Mouse (Mus musculus) heart, embryonic 12.5 days (tissue): ENCODE results near the gene Fcgr3. TPM values are rescaled to one million over a fixed set of nuclear protein-coding genes. Genes with fewer than 3 reads are reported as not detected.

Source experiments
- ATAC-seq: fragments of 200-750 bp; cut with Nextera tagmentation; 2 replicates; pipeline ENCODE4 v1.8.0; 2017; ENCODE audit warnings: moderate TSS enrichment, moderate library complexity; ENCODE audit not compliant: insufficient number of reproducible peaks, low FRiP score
- H3K27ac ChIP-seq: fragments of 300-500 bp; sonication (generic); 2 replicates; pipeline ENCODE4 v1.5.1; 2016; ENCODE audit warnings: mild to moderate bottlenecking, moderate library complexity; ENCODE audit not compliant: poor library complexity, severe bottlenecking
- H3K27me3 ChIP-seq: fragments of 300-500 bp; sonication (generic); replicated peaks from 2 replicates; pipeline ENCODE4 v1.6.1; 2016; ENCODE audit warnings: mild to moderate bottlenecking, moderate library complexity
- H3K36me3 ChIP-seq: fragments of 300-500 bp; sonication (generic); 2 replicates; pipeline ENCODE4 v1.6.1; 2016; ENCODE audit warnings: mild to moderate bottlenecking, moderate library complexity
- H3K4me1 ChIP-seq: fragments of 300-500 bp; sonication (generic); replicated peaks from 2 replicates; pipeline ENCODE4 v1.6.1; 2016; ENCODE audit warnings: mild to moderate bottlenecking
- H3K4me2 ChIP-seq: fragments of 300-500 bp; sonication (generic); 2 replicates; pipeline ENCODE4 v1.6.1; 2016; ENCODE audit warnings: mild to moderate bottlenecking, moderate library complexity
- H3K4me3 ChIP-seq: fragments of 300-500 bp; sonication (generic); 2 replicates; pipeline ENCODE4 v1.5.1; 2016; ENCODE audit warnings: mild to moderate bottlenecking
- H3K9ac ChIP-seq: fragments of 300-500 bp; sonication (generic); 2 replicates; pipeline ENCODE4 v1.6.1; 2016; ENCODE audit warnings: mild to moderate bottlenecking, moderate library complexity
- H3K9me3 ChIP-seq: fragments of 300-500 bp; sonication (generic); replicated peaks from 2 replicates; pipeline ENCODE4 v1.6.1; 2016; ENCODE audit warnings: mild to moderate bottlenecking, moderate library complexity
- WGBS: fragments of 180-500 bp; shearing (Covaris S2); methylation state at CpG from one replicate; pipeline ENCODE4 v1.1.7; 2016; 5-methylcytosine and 5-hydroxymethylcytosine counted together
- microRNA-seq: library from miRNA; unstranded; fragments of <30 nt; microRNA quantifications from one replicate; pipeline ENCODE4, GENCODE M21; 2017
- polyA plus RNA-seq: library from polyadenylated mRNA; unstranded; fragments of >200 nt; fragmentation: Nextera tagmentation; extraction: Ambion mirVana; gene quantifications from 2 replicates; pipeline ENCODE4 v1.2.1, GENCODE M21; 2016

Fcgr3 gene
- polyA plus RNA-seq, 1 experiment from 2014 or later: 3.8 TPM

GRCm38 (mm10) chr1:171005586-171005985, 59.1 kb downstream of the Fcgr3 start:
- Histone ChIP-seq H3K9ac (no peak overlapping the region), H3K4me3 (no peak overlapping the region), H3K9me3 (peaks cover 9% of the 10 kb centered on the region; the same call in 1 of the 2 replicates), H3K4me1 (no peaks in the 10 kb centered on the region), H3K36me3 (no peaks in the 10 kb centered on the region), H3K27me3 (no peaks in the 10 kb centered on the region; the same call in 1 of the 2 replicates), H3K4me2 (no peak overlapping the region), H3K27ac (no peak overlapping the region)
- no peak for ATAC-seq

DNA sequence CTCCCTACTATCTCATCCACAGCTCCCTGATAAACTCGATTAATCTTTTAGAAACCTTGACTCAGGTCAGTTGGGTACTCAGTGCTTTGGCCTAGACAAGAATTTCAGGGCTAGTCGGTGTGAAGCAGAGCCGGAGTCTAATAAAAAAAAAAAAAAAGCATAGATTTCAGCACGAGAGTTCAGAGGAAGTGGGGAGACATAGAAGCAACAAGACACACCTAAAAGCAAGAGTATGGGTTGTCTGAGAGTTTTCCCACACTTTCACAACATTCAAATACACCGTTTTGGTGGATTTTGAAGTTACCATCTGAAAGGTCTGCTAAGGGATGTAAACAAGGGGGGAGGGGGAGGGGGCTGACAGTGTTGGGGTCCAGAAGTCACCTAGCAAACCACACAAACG, 59.7 kb downstream of the Fcgr3 start:
- Histone ChIP-seq H3K4me2 (no peak overlapping the region), H3K9me3 (peaks cover 9% of the 10 kb centered on the region; the same call in 1 of the 2 replicates), H3K27me3 (no peaks in the 10 kb centered on the region; the same call in 1 of the 2 replicates), H3K4me1 (no peaks in the 10 kb centered on the region), H3K4me3 (no peak overlapping the region), H3K27ac (no peak overlapping the region), H3K9ac (no peak overlapping the region), H3K36me3 (no peaks in the 10 kb centered on the region)
- WGBS: 64% methylated on average over 6 of the region's 6 CpGs
- ATAC-seq: no peak

Small RNAs within 50 kb of the gene (microRNA-seq; reads per million reads assigned to microRNA genes)
- gene Gm27552 (not detected), gene Gm27844 (not detected), gene Mir6546 (10.4 reads per million, percentile 24 among the genes with 10 or more reads in this experiment)

Other genes starting within 250 kb of the Fcgr3 start
- 15.0 and 16.7 TPM in 2 replicates for gene Atf6, start 197.2 kb downstream of the Fcgr3 start, polyA plus RNA-seq
- 0.43 and 0.62 TPM in 2 replicates for gene Gm26620, start 179.9 kb downstream of the Fcgr3 start, polyA plus RNA-seq
- 28.4 and 28.8 TPM in 2 replicates for gene Dusp12, start 179.4 kb downstream of the Fcgr3 start, polyA plus RNA-seq
- gene Fcrlb, start 152.0 kb downstream of the Fcgr3 start, polyA plus RNA-seq: not detected in 2 replicates
- 0.26 TPM in 1 of 2 replicates, not detected in the other for gene Fcrla, start 137.4 kb downstream of the Fcgr3 start, polyA plus RNA-seq
- 0.19 TPM in 1 of 2 replicates, not detected in the other for gene Fcgr2b, start 88.4 kb downstream of the Fcgr3 start, polyA plus RNA-seq
- 0.14 and 0.24 TPM in 2 replicates for gene Fcgr4, start 46.0 kb downstream of the Fcgr3 start, polyA plus RNA-seq
- 2.9 and 3.5 TPM in 2 replicates for gene Cfap126, start 49.0 kb upstream of the Fcgr3 start, polyA plus RNA-seq
- 420 and 425 TPM in 2 replicates for gene Sdhc, start 85.7 kb upstream of the Fcgr3 start, polyA plus RNA-seq
- gene Mpz, start 85.8 kb upstream of the Fcgr3 start, polyA plus RNA-seq: 0.11 and 0.15 TPM in 2 replicates
- gene Pcp4l1, start 131.3 kb upstream of the Fcgr3 start, polyA plus RNA-seq: 32.7 and 33.4 TPM in 2 replicates
- 0.19 and 0.22 TPM in 2 replicates for gene Nr1i3, start 149.0 kb upstream of the Fcgr3 start, polyA plus RNA-seq
- 41.8 and 43.3 TPM in 2 replicates for gene Tomm40l, start 157.6 kb upstream of the Fcgr3 start, polyA plus RNA-seq
- 10.7 and 46.5 TPM in 2 replicates for gene Apoa2, start 160.1 kb upstream of the Fcgr3 start, polyA plus RNA-seq
- gene Fcer1g, start 169.4 kb upstream of the Fcgr3 start, polyA plus RNA-seq: 15.3 and 16.4 TPM in 2 replicates
- 2.2 and 3.1 TPM in 2 replicates for gene Adamts4, start 185.5 kb upstream of the Fcgr3 start, polyA plus RNA-seq
- 443 and 471 TPM in 2 replicates for gene Ndufs2, start 186.5 kb upstream of the Fcgr3 start, polyA plus RNA-seq
- 49.5 and 56.1 TPM in 2 replicates for gene B4galt3, start 205.4 kb upstream of the Fcgr3 start, polyA plus RNA-seq
- 51.7 and 55.4 TPM in 2 replicates for gene Ppox, start 216.3 kb upstream of the Fcgr3 start, polyA plus RNA-seq
- 55.1 and 55.7 TPM in 2 replicates for gene Usp21, start 223.1 kb upstream of the Fcgr3 start, polyA plus RNA-seq
- gene Ufc1, start 230.1 kb upstream of the Fcgr3 start, polyA plus RNA-seq: 84.1 and 86.2 TPM in 2 replicates